ENCODE assay signal across 12 mouse cellular contexts in the genomic region with DNA sequence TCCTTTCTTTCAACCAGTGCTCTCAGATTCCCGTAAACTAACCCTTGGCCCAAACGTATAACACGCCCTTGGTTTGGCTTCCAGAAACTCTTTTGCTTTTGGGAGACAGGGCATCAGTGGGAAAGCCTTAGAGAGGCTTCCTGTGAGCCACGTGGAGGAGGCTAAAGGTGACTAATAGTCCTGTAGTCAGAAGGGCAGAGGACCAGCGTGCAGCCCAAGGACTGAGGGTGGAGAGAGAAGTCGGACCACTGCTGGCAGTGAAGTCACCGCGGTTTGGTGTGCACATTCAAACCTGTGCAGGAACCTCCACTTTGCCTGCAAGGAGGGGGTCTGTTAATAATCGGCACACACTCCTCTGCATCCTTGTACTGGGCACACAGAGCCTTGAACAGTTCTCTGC.
A peak's percentile ranks its signal among the peaks of the same experiment; 100 is the strongest.
DNase-seq lines count a peak whose midpoint lies in the region; ATAC-seq lines count a peak whose summit lies in the region.
"Had no signal": no experiment of that assay in that cellular context is flagged by ENCODE, and none has a peak within 500 bp of the region (broad histone marks: within the 10 kb centered on the region; RNA-seq: fewer than 3 reads in every experiment).

No protein-coding gene starts in this region.

- H3K27ac ChIP-seq in heart, embryonic 16.5 days (ENCODE audit: low read length) = peak overlapping the region; percentile 34
- H3K27ac ChIP-seq in intestine, embryonic 16.5 days (ENCODE audit: low read length) = peak overlapping the region; percentile 61
- H3K27ac ChIP-seq: midbrain, embryonic 13.5 days; neural tube, embryonic 13.5 days had no signal

- 69% methylated on average over 9 of the region's 9 CpGs for WGBS in heart, embryonic 16.5 days
- WGBS in intestine, embryonic 16.5 days = 46% methylated on average over 9 of the region's 9 CpGs

- intact Hi-C loops in heart, postnatal 36 days (cut with DNase I) = no loop called here

- no peak overlapping the region for H3K4me3 ChIP-seq in heart, embryonic 16.5 days (ENCODE audit: low read length)
- H3K4me3 ChIP-seq in intestine, embryonic 16.5 days (ENCODE audit: low read length) = no peak overlapping the region
- H3K4me3 ChIP-seq: midbrain, embryonic 13.5 days; neural tube, embryonic 13.5 days had no signal

- H3K36me3 ChIP-seq in heart, embryonic 16.5 days (ENCODE audit: control insufficient read depth, insufficient read depth) = no peaks in the 10 kb centered on the region
- 0 out of 2 replicates have a peak, but pooled peaks cover 2% of the 10 kb centered on the region for H3K36me3 ChIP-seq in intestine, embryonic 16.5 days (ENCODE audit: control insufficient read depth, insufficient read depth, low read length)

- ATAC-seq in heart, embryonic 16.5 days (replicated peaks; ENCODE audit: extremely low read depth, insufficient read depth, low FRiP score) = no peak; the same call in 1 of the 2 replicates
- peak; percentile 64 for ATAC-seq in intestine, embryonic 16.5 days
- ATAC-seq in erythroblast, adult 5-6 weeks (replicated peaks; ENCODE audit: low FRiP score, poor library complexity, severe bottlenecking) = no peak
- ATAC-seq: midbrain, embryonic 13.5 days had no signal

- peaks cover 10% of the 10 kb centered on the region for H3K4me1 ChIP-seq in heart, embryonic 16.5 days (ENCODE audit: control insufficient read depth, insufficient read depth, low read length)
- peaks cover 39% of the 10 kb centered on the region for H3K4me1 ChIP-seq in intestine, embryonic 16.5 days (ENCODE audit: control insufficient read depth, insufficient read depth, low read length)

- no peak overlapping the region for H3K9ac ChIP-seq in heart, embryonic 16.5 days (ENCODE audit: low read length)
- peak overlapping the region; percentile 38; the same call in 1 of the 2 replicates for H3K9ac ChIP-seq in intestine, embryonic 16.5 days (ENCODE audit: low read depth, low read length)
- H3K9ac ChIP-seq: midbrain, embryonic 13.5 days; neural tube, embryonic 13.5 days had no signal

- no peaks in the 10 kb centered on the region for H3K27me3 ChIP-seq in heart, embryonic 16.5 days (ENCODE audit: control insufficient read depth, insufficient read depth, low read length)
- no peaks in the 10 kb centered on the region for H3K27me3 ChIP-seq in intestine, embryonic 16.5 days (replicated peaks; ENCODE audit: control insufficient read depth, insufficient read depth, low read length)
- H3K27me3 ChIP-seq: midbrain, embryonic 13.5 days; neural tube, embryonic 13.5 days had no signal

- no peaks in the 10 kb centered on the region for H3K9me3 ChIP-seq in heart, embryonic 16.5 days (replicated peaks; ENCODE audit: control insufficient read depth, low read length)
- H3K9me3 ChIP-seq in intestine, embryonic 16.5 days (ENCODE audit: control insufficient read depth, low read length) = no peaks in the 10 kb centered on the region
- H3K9me3 ChIP-seq: midbrain, embryonic 13.5 days; neural tube, embryonic 13.5 days had no signal

- peak; percentile 25 for DNase-seq in adrenal gland, postnatal 14 days
- DNase-seq in adrenal gland, adult 18-20 months (ENCODE audit: low spot score in 2 of 2) = no peak
- no peak for DNase-seq in heart, postnatal 36 days
- DNase-seq in NIH3T3 (ENCODE audit: low read depth) = peak; percentile 28
- no peak for DNase-seq in layer of hippocampus, adult 11-12 months (ENCODE audit: low spot score)
- DNase-seq: lung, postnatal 10 days; right cerebral cortex, postnatal 25 days had no signal

- H3K4me2 ChIP-seq in heart, embryonic 16.5 days (ENCODE audit: low read depth, low read length) = no peak overlapping the region
- H3K4me2 ChIP-seq in intestine, embryonic 16.5 days (ENCODE audit: low read depth, low read length) = 0 out of 2 replicates have a peak overlapping the region, but pooled peaks have one; percentile 24
- H3K4me2 ChIP-seq: midbrain, embryonic 13.5 days; neural tube, embryonic 13.5 days had no signal

Comparison
In these comparisons a context has a peak if more than half of its experiments do, and no peak if none do; other contexts are left out.
1. DNase-seq: peak in adrenal gland, postnatal 14 days (single experiment) and NIH3T3 (single experiment); none in adrenal gland, adult 18-20 months (0 of 2), heart, postnatal 36 days (0 of 2) and layer of hippocampus, adult 11-12 months (single experiment).